Mouse (Mus musculus) right cerebral cortex, adult 2 months (tissue): ENCODE measurements around the gene Micu1.
A peak's percentile ranks its signal among the peaks of the same experiment; 100 is the strongest.

Source experiments
- DNase-seq, 2 experiments: peaks; one replicate each; pipeline ENCODE4 v3.0.0; 2021 to 2022; ENCODE audit warnings: low spot score in 2 of 2

Micu1 gene

DNA sequence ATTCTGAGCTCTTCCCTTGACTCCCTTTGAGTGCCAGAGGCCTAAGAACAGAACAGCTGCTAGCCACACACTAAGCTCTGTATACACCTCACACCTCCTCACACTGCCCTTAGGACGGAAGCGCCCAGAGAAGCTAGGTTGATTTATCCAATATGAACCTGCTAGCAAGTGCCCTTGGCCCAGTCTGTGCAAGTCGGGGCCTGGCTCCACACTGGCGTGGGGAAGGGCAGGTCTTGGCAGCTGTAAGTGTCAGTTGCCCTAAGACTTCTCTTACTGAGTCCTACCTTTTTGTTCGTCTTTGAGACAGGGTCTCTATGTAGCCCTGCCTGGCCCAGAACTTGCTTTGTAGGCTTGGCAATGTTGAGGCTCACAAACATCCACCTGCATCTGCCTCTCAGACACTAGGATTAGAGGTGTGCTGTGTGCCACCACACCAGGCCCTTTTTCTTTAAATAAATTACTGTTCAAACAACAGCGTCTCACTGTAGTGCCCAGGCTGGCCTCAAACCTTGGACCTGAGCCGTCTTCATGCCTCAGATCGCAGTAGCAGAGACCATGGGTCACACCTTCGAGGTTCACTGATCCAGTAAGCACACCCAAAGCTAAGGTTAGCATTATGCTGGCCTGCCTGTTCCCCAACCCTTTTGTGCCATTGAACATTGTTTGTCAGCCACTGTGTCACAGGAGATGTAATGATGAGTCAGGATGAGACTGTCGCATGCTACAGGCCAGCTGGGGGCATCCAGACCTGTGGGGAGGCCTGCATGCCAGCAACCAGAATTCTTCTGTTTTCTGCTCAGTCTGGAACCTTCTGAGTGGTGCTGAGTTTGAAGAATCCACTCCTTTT is 182.3 kb downstream of the Micu1 start:
- DNase-seq = no peak

- no peak for DNase-seq
Measured at GRCm38 (mm10) chr10:59885174-59886080, 183.2 kb downstream of the Micu1 start.

GRCm38 (mm10) chr10:59886081-59886466 is 183.8 kb downstream of the Micu1 start:
- no peak for DNase-seq

- DNase-seq = no peak
Measured at GRCm38 (mm10) chr10:59887432-59887831, 185.2 kb downstream of the Micu1 start.

DNA sequence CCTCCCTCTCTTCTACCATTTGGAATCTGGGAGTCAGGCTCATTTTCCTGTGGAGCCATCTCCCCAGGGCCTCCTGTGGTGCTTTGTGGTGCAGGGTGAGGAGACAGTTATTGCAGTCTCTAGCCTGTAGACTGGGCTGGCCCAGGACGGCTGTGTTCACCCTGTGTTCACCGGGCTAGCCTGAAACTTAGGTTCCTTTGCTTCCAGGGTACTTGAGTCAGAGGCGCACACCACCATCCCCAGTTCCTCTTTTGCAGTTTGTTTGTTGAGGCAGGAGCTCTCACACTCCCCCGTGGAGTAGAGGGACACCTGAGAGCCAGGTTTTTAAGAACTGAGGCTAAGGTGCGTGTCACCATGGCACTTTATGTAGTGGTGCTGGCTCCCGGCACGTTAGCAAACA is 187.1 kb downstream of the Micu1 start:
- no peak for DNase-seq

DNA sequence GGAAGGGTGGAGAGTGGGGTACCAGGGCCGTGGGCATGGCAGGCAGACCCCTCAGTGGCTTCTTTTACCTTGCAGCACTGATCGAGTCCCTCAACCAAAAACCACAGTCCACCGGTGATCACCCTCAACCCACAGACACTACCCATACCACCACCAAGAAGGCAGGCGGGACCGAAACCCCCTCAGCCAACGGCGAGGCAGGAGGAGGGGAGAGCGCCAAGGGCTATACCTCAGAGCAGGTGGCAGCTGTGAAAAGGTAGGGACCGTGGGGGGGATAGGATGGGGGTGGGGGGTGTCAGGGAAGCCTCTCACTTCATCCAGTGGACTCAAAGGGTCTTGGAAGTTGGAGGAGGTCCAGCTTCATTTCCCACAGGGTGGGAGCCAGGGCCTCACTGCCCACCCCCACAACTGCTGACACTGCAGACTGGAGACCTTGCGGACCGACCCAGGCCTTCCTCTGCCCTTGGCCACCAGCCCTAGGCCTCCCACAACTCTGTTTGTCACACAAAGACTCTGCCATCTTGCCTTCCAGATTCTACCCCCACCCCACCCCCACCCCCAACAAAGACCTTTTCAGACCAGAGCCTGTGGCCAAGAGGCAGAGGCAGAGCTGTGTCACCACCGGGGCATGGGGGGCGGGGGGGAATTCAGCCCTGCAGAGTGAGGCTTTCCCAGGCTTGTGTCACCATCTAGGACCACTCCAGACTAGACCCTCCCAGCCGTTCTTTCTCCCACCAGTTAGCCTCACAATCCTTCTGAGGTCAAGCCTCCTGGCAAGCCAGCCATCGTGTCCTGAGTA is 187.9 kb downstream of the Micu1 start:
- no peak for DNase-seq

DNA sequence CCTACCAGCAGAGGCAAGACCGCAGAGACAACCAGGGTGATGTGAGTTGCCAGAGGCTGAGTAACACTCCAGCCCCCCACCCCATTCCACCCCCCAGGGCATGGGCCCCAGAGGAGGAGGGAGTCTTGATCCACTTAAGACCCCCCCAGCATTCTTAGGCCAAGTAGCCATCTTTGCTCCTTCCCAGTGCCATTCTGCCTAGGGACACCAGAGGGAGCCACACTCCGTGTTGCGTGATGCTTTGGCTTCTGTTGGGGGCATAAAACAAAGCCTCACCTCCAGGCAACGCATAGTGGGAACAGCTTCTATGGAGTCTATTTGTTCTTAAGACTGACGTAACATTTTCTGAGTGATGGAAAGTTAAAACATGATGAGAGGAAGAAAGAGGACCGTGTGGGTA is 190.7 kb downstream of the Micu1 start:
- peak; percentile 82 for DNase-seq

DNA sequence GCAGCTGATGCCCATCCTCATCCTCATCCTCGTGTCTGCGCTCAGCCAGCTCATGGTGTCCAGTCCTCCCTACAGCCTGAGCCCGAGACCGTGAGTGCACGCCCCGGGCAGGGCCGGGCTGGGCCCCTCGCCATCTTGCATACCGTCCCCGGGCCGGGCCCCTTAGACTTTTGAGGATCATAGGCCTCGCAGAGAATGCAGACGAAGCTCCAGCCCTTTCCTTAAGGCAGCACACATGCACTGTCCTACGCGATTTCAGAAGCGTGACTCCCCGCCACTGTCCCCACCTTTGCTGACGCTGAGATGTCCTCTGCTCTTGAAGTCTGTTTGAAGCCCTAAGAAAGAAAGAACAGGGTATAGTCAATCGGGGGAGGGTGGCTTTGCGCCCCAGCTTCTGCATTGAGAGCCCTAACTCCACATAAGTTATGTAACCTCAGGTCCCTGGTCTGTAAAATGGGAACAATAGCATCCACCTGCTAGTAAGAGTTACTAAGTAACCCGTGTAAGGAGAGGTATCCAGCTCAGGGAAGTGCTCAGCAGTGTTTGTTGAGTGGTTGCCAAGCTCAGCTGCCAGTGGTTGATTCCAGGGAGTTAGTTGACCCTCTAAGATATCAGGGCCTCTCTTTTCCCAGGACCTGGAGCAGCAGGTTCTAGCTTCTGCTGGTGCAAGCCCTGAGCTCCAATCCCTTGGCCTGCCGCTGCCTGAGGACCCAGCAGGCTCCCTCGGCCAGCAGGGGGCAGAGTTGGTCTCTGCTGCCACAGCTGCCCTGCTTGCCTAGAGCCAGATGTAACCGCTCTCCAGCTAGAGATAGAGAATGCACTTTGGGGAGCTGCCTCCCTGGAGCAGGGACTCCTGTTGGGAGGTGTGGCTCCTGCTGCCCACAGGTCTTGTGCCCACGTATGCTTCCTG is 192.2 kb downstream of the Micu1 start:
- DNase-seq = peak; percentile 83 to 86

DNA sequence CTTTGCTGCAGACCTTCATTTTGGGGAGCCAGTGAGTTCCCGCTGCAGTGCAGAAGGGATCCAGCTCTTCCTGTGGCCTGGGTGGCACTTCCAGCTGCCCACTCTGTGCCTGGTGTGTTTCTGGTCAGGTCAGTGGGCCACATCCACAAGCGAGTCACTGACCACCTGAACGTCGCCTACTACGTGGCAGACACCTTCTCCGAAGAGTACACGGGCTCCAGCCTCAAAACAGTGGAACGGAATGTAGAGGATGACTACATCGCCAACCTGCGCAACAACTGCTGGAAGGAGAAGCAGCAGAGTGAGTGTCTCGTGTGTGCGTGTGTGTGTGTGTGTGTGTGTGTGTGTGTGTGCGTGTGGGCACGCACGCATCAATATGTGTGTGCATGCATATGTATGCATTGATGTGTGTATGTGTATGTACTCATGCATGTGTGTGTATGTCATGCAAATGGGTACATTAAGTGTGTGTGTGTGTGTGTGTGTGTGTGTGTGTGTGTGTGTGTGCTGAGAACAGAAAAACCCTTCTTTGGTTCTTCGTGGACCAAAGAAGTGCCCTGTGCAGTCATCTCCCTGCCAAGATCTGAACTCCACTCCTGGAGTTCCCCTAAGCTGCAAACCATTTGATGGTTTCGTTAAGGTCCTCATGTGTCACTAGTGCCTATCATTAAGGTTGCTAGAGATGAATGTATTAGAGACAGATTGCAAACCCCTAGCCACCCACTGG is 193.3 kb downstream of the Micu1 start:
- no peak for DNase-seq

DNA sequence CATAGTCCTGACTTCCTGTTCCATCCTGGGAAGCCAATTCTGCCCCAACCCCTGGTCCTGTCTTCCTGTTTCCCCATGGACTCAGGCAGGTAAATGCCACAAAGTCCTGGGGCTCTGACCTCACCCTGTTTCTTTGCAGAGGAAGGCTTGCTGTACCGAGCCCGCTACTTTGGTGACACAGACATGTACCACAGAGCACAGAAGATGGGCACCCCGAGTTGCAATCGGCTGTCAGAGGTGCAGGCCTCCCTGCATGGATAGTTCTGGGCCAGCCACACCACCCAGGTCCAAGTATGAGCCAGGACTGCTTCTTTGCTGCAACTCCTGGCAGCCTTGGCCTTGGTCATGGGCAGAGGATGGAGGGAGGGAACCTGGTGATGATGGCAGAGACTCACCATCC is 193.9 kb downstream of the Micu1 start:
- no peak for DNase-seq

- peak in 1 of 2 experiments; percentile 35 for DNase-seq
Measured at GRCm38 (mm10) chr10:59896911-59897331, 194.6 kb downstream of the Micu1 start.

- DNase-seq = peak; percentile 85 to 89
Measured at GRCm38 (mm10) chr10:59897511-59897910, 195.2 kb downstream of the Micu1 start.

DNA sequence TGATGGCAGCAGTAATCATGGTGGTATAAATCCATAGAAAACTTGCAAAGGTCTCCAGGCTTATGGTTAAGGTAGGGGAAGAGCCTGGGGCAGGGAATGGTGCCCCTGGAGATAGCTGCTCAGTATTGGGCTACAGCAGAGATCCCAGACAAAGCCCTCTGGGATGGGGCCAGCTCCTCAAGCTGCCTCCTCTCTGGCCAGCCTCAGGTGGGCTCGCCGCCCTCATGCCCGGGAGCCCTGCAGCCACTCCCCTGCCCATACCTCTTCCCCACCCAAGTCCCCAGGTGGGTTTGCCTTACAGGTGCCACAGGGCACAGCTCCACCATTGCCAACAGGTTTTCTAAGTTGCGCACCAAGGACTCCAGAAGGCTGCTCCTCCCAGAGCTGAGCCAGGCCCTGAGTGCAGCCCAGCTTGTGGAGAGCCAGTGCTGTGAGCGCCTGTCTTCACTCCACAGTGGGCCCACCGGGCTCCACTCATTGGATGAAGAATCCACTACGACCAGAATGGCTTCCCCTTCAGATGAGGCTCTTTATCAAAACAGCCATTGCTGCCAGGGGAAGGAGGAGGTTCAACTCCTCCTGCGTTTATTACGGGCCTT is 196.0 kb downstream of the Micu1 start:
- DNase-seq = peak in 1 of 2 experiments; percentile 33

DNA sequence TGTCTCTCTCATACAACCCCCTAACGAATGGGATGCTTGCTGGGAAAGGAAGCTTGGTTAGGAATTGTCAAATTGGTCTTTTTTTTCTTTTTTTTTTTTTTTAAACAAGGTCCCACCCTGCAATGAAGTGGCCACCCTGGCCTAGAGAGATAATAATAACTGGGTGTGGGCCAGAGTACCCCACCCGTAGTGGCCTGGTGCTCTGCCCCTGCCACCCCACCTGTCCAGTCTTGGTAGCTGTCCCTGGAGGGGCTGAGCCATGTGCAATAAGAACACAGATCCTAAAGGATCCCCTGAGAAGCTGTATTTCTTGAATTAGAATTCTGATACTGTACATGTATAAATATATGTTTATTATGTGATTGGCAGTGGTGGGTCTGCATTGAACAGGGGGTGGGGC is 196.7 kb downstream of the Micu1 start:
- DNase-seq = no peak

DNA sequence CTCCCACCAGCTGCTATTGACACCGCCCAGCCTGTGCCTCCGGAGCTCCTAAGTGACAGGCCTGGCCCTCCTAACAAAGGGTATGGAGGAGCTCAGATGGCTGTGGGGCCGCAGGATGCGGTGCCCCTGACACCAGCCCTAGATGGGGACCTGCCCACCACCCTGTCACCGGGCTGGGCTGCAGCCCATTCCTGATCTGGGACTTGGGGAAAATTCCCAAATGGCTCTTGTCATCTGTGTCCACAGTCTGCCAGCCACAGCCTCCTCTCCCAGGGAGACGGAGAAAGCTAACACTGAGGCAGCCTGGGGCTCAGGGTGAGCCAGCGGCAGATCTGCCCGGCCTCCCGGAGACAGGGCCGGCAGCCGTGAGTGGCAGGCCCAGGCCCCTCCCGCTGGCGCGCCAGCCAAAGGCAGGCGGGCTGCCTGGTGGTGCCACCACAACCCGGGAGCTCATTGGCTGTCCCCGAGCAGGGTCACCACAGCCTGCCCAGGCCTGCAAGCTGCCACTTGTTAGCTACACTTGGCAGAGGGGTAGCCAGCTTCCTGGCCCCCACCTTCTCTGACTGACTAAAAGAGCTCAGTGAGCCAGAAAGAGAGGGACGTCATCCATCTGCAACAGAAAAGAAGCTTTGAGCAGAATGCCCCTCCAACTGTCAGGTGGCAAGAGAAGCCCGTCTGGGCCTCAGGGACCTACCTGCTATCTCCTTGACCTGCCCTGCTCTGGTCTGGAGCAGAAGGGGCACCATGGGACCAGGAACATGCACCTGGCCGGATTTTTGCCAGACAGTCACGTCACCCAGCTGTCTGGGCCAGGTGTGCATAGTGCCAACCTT is 197.3 kb downstream of the Micu1 start:
- DNase-seq = peak; percentile 85 to 89

DNA sequence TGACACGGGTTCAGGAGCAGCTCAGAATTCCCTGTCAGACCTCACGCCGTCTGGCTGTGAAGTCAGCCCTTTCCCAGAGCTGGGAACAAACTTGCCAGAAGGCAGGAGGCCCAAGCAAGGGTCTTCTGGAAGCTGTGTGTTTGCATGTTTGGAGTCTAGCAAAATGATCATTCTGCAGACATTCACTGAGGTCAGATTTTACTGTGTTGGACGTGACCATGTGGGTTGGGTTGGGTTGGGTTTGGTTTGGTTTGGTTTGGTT is 197.8 kb downstream of the Micu1 start:
- no peak for DNase-seq

GRCm38 (mm10) chr10:59900939-59901338 is 198.7 kb downstream of the Micu1 start:
- DNase-seq = peak in 1 of 2 experiments; percentile 16

- no peak for DNase-seq
Measured at GRCm38 (mm10) chr10:59901463-59901862, 199.2 kb downstream of the Micu1 start.

DNA sequence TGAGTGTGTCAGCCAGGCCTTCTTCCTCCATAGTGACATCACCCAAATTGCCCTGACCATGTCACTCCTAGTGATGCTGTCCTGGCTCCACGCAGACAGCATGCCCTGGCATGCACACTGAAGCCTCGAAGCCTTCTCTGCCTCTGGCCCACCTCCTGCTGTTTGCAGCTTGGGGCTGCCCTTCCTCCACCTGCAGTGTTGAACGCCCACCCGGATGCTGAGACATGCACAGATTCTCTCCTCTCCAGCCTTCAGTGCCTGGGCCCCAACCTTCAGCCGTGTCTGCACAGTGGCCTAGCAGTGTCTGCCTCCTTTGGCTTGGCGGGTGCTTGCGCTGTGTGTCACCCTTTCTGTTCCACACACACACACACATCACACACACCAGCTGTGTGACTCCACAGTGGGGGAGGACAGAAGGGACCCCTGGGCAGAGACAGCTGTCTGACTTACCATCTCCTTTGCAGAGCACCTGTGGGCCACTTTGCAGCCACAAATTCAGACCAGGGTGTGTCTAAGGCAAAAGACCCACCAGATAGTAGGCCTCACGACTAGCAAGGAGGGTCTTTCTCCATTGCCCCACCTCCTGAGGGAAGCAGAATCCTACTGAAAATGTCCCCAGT is 199.8 kb downstream of the Micu1 start:
- DNase-seq = peak; percentile 39 to 47
